Mouse (Mus musculus) stomach, embryonic 14.5 days (tissue): ENCODE data around the gene Zfp780b. TPM values are rescaled to one million over a fixed set of nuclear protein-coding genes. Genes with fewer than 3 reads are reported as not detected.
"Not testable (repeated sequence)": the region's sequence is repeated elsewhere in the genome, so short reads cannot be mapped to it uniquely, and the experiment has no call there.

ENCODE experiments used
- ATAC-seq: fragments of 200-750 bp; cut with Nextera tagmentation; 2 replicates; pipeline ENCODE4 v1.8.0; 2017; ENCODE audit warnings: low read depth, moderate TSS enrichment; ENCODE audit not compliant: insufficient number of reproducible peaks, insufficient read depth, low FRiP score
- H3K27ac ChIP-seq: fragments of 300-500 bp; sonication (generic); 2 replicates; pipeline ENCODE4 v1.5.1; 2014; ENCODE audit warnings: mild to moderate bottlenecking, low read length, moderate library complexity, mixed read lengths
- H3K27me3 ChIP-seq: fragments of 300-500 bp; sonication (generic); 2 replicates; pipeline ENCODE4 v1.6.1; 2014; ENCODE audit warnings: low read length, control low read depth, mixed read lengths; ENCODE audit not compliant: control insufficient read depth, insufficient read depth
- H3K36me3 ChIP-seq: fragments of 300-500 bp; sonication (generic); 2 replicates; pipeline ENCODE4 v1.6.1; 2014; ENCODE audit warnings: mild to moderate bottlenecking, control low read depth, low read length, moderate library complexity, mixed read lengths; ENCODE audit not compliant: control insufficient read depth, insufficient read depth
- H3K4me1 ChIP-seq: fragments of 300-500 bp; sonication (generic); 2 replicates; pipeline ENCODE4 v1.6.1; 2014; ENCODE audit warnings: low read length, control low read depth, mixed read lengths; ENCODE audit not compliant: control insufficient read depth, insufficient read depth
- H3K4me2 ChIP-seq: fragments of 300-500 bp; sonication (generic); replicated peaks from 2 replicates; pipeline ENCODE4 v1.6.1; 2014; ENCODE audit warnings: low read depth, low read length, control low read depth
- H3K4me3 ChIP-seq: fragments of 300-500 bp; sonication (generic); 2 replicates; pipeline ENCODE4 v1.5.1; 2014; ENCODE audit warnings: low read depth, low read length, control low read depth
- H3K9ac ChIP-seq: fragments of 300-500 bp; sonication (generic); replicated peaks from 2 replicates; pipeline ENCODE4 v1.6.1; 2014; ENCODE audit warnings: low read depth, mild to moderate bottlenecking, control low read depth, low read length, moderate library complexity, mixed read lengths
- H3K9me3 ChIP-seq: fragments of 300-500 bp; sonication (generic); 2 replicates; pipeline ENCODE4 v1.6.1; 2016; ENCODE audit warnings: low read depth, low read length, control low read depth; ENCODE audit not compliant: control insufficient read depth
- WGBS: fragments of 180-500 bp; shearing (Covaris S2); extraction: QIAGEN DNeasy Blood & Tissue Kit; methylation state at CpG from one replicate; pipeline ENCODE4 v1.1.7; 2014; 5-methylcytosine and 5-hydroxymethylcytosine counted together
- polyA plus RNA-seq: library from polyadenylated mRNA; unstranded; fragments of >200 nt; fragmentation: Nextera tagmentation; extraction: Ambion mirVana; gene quantifications from 2 replicates; pipeline ENCODE4 v1.2.1, GENCODE M21; 2014

Gene Zfp780b
- polyA plus RNA-seq, result 22.5 and 25.1 TPM in 2 replicates

- Histone ChIP-seq H3K36me3 (no peaks in the 10 kb centered on the region), H3K27ac (peak within 1 kb of the TSS; percentile 87), H3K4me1 (peaks cover 9% of the 10 kb centered on the region), H3K9me3 (peaks cover 22% of the 10 kb centered on the region), H3K4me2 (peak within 1 kb of the TSS; percentile 81), H3K27me3 (no peaks in the 10 kb centered on the region), H3K4me3 (peak within 1 kb of the TSS; percentile 89), H3K9ac (peak within 1 kb of the TSS; percentile 79)
- whole genome bisulfite sequencing, result under 1% methylated on average over 29 of the region's 29 CpGs
- ATAC-seq, result peak; percentile 86
These were observed at the start of gene Zfp780b for GRCm38 (mm10) chr7:27978683-27979528. Zfp780b (minus strand) TSS chr7:27979171.

DNA sequence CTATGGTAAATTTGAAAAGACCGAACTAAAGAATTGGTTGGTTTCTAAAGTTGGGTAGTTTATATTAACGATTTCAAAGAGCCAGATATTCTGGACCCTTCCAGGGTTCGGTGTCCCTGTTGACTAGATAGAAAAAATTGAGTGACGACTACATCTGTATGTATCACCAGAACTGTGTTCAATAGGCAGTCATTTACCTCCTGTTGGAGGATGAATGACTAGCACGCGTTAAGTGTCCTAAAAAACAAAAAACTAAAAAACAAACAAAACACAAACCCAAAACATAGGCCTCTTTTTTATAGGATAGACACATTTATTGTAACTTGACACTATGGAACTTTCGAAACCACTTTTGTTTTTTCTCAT is 35.5 kb upstream of the Zfp780b start:
- Histone ChIP-seq H3K4me1 (peaks cover 5% of the 10 kb centered on the region; the same call in 1 of the 2 replicates), H3K9ac (peak overlapping the region; percentile 82), H3K27me3 (no peaks in the 10 kb centered on the region), H3K36me3 (0 out of 2 replicates have a peak, but pooled peaks cover 3% of the 10 kb centered on the region), H3K27ac (0 out of 2 replicates have a peak overlapping the region, but pooled peaks have one; percentile 48), H3K4me3 (peak overlapping the region; percentile 78), H3K9me3 (no peaks in the 10 kb centered on the region), H3K4me2 (peak overlapping the region; percentile 79)
- ATAC-seq, result peak; percentile 23; the same call in 1 of the 2 replicates
- 22% methylated on average over 7 of the region's 7 CpGs for WGBS

DNA sequence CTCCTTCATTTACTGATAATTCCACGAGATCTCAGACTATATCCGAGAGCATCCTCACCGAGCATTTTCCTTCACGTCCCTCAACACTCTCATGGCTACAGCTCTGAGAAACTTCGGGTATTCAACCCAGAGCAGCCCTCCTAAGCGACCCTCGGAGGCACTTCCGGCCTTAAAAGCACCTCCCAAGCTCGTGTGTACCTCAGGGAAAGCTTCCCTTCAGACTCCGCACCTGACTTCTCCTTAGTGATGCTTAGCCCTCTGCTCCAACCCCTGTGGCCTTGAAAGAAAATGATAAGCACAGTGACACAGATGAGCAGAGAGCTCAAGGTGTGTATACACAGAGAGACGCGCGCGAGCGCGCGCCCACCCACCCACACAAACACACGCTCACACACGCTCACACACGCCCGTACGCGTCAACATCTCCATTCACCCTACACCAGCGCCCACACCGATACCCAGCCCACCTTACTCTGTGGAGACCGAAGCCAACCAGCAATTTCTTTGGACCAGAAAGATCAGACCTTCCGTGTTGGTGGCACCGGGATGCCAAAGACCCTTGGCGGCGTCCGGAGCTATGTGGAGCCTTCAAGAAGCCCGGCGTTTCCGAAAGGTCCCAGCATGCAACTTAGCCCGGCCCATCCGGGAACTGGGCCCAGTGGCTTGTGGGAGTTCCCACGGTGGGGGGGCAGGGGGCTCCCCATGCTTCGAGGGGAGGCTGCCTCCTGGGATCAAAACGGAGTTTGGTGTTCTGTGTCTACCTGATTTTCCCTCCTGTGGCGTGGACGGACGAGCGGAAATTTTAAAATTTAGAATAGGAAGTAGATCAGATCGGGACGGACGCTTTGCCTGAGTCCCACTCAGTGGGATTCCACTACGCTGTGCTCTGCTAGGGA is 34.8 kb upstream of the Zfp780b start, which contains the start of gene Zfp850:
Zfp850 (minus strand) TSS at position 567 of the 896 bp plus-strand sequence.
- H3K27me3 ChIP-seq, result no peaks in the 10 kb centered on the region
- WGBS, result under 1% methylated on average over 47 of the region's 47 CpGs
- H3K36me3 ChIP-seq, result 0 out of 2 replicates have a peak, but pooled peaks cover 3% of the 10 kb centered on the region
- peak; percentile 92 for ATAC-seq
- H3K4me2 ChIP-seq, result peak within 1 kb of the TSS; percentile 79
- H3K9me3 ChIP-seq, result no peaks in the 10 kb centered on the region
- peak within 1 kb of the TSS; percentile 82 for H3K9ac ChIP-seq
- 0 out of 2 replicates have a peak within 1 kb of the TSS, but pooled peaks have one; percentile 48 for H3K27ac ChIP-seq
- peak within 1 kb of the TSS; percentile 78 for H3K4me3 ChIP-seq
- peaks cover 5% of the 10 kb centered on the region; the same call in 1 of the 2 replicates for H3K4me1 ChIP-seq

GRCm38 (mm10) chr7:28010271-28010670 is 31.3 kb upstream of the Zfp780b start:
- Histone ChIP-seq H3K4me1 (peaks cover 5% of the 10 kb centered on the region; the same call in 1 of the 2 replicates), H3K9me3 (no peaks in the 10 kb centered on the region), H3K27me3 (no peaks in the 10 kb centered on the region), H3K4me3 (no peak overlapping the region), H3K36me3 (peaks cover 3% of the 10 kb centered on the region; the same call in 1 of the 2 replicates), H3K9ac (no peak overlapping the region), H3K27ac (no peak overlapping the region), H3K4me2 (no peak overlapping the region)
- ATAC-seq, result no peak
- 96% methylated on average over 3 of the region's 3 CpGs for WGBS

GRCm38 (mm10) chr7:27982197-27982596 is 3.2 kb upstream of the Zfp780b start:
- 79% methylated on average over 2 of the region's 2 CpGs for WGBS
- Histone ChIP-seq H3K4me2 (no peak overlapping the region), H3K9me3 (peaks cover 42% of the 10 kb centered on the region), H3K4me3 (no peak overlapping the region), H3K4me1 (peaks cover 9% of the 10 kb centered on the region), H3K27me3 (no peaks in the 10 kb centered on the region), H3K36me3 (no peaks in the 10 kb centered on the region), H3K9ac (no peak overlapping the region), H3K27ac (no peak overlapping the region)
- no peak for ATAC-seq

GRCm38 (mm10) chr7:27949451-27949850 is 29.5 kb downstream of the Zfp780b start:
- H3K9me3 ChIP-seq, H3K27ac ChIP-seq, H3K4me1 ChIP-seq, H3K36me3 ChIP-seq, H3K27me3 ChIP-seq, ATAC-seq, H3K4me3 ChIP-seq, H3K4me2 ChIP-seq, H3K9ac ChIP-seq: not testable (repeated sequence)
- 93% methylated on average over 13 of the region's 13 CpGs for WGBS

DNA sequence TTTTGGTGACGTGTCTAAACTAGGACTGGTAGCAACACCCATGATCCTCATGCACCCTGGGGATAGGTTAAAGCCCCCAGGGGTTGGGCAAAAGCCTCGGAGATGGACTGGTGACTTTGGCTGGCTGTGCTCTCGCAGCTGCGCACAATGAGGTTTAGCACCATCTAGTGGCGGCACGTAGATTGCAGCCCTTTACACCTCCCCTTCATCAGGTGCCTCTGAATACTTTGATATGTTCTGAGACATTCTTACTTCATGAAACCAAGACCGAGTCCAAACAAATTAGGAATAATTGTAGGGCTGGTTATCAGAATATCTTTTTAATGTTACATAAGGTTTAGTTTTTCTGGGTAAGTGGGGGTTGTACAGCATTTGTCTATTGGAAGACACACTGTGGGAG is 37.1 kb downstream of the Zfp780b start:
- H3K27ac ChIP-seq, H3K27me3 ChIP-seq, H3K36me3 ChIP-seq, H3K9ac ChIP-seq, H3K4me1 ChIP-seq, H3K4me2 ChIP-seq, H3K4me3 ChIP-seq, H3K9me3 ChIP-seq, ATAC-seq: not testable (repeated sequence)
- 54% methylated on average over 5 of the region's 7 CpGs for WGBS

DNA sequence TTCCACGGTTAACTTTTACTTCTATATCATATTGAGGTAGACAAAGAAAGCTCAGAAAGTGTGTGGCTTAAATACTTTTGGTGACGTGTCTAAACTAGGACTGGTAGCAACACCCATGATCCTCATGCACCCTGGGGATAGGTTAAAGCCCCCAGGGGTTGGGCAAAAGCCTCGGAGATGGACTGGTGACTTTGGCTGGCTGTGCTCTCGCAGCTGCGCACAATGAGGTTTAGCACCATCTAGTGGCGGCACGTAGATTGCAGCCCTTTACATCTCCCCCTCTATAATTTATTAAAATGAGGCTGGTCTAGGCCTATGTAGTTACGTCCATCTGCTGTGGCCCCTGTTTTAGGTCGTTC is 45.2 kb downstream of the Zfp780b start:
- ATAC-seq, H3K9ac ChIP-seq, H3K36me3 ChIP-seq, H3K27me3 ChIP-seq, H3K9me3 ChIP-seq, H3K27ac ChIP-seq, H3K4me1 ChIP-seq: not testable (repeated sequence)
- WGBS, result 8% methylated on average over 1 of the region's 9 CpGs
- H3K4me3 ChIP-seq, result 0 out of 2 replicates have a peak overlapping the region, but pooled peaks have one; percentile 7
- H3K4me2 ChIP-seq, result peak overlapping the region; percentile 37
